Mouse (Mus musculus) G1E (cell line): ENCODE measurements around the gene Cct6b.

Source experiments
- CTCF ChIP-seq: IDR thresholded peaks from 2 replicates; pipeline ENCODE4 v1.5.1; 2012; ENCODE audit warnings: low read depth, low read length, inconsistent platforms, mixed read lengths
- GATA1 ChIP-seq: IDR thresholded peaks from 2 replicates; pipeline ENCODE4 v1.6.1; 2012; ENCODE audit warnings: borderline replicate concordance, low read length, inconsistent platforms, mixed read lengths

DNA sequence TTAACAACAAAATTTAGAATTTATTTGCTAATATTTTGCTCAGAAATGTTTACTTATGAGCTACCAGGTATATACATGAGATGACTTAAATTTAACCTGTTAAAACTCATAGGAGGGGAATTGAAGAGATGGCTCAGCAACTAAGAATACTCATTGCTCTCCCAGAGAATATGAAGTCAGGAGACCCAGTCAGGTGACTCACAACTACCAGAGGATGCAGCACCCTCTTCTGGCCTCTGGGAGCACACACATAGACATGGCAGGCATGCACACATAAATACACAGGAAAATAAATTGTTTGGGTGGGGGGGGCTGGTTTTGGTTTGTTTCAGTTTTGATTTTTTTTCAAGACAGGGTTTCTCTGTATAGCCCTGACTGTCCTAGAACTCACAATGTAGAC lies 25.1 kb downstream of the Cct6b start:
- TF ChIP-seq CTCF (no peak), GATA1 (no peak)
